ENCODE assay signal across 9 mouse cellular contexts in the genomic region with DNA sequence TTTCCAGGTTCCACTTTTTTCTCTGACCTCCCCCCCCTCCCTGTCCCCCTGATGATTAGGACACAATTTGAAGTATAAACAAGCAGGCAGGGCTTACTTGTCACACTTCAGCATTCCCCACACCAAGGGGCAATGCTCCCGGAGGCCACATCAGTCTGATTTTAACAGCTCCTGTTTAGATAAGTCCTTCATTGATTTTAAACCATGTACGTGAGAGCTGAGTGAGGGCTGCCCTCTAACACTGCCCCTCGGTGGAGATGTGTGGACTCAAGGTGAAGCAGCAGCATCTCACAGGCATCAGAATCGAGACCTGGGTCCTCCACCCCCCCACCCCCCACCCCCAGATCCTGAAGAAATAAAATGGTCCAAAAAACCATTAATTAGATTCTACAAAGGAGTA.
DNase-seq lines count a peak whose midpoint lies in the region; ATAC-seq and TF ChIP-seq lines count a peak whose summit lies in the region.
"Had no signal": no experiment of that assay in that cellular context is flagged by ENCODE, and none has a peak within 500 bp of the region (broad histone marks: within the 10 kb centered on the region; RNA-seq: fewer than 3 reads in every experiment).

No protein-coding gene starts in this region.

- peak overlapping the region; percentile 87 for H3K9ac ChIP-seq in forebrain, embryonic 14.5 days (ENCODE audit: low read length)
- H3K9ac ChIP-seq in liver, embryonic 15.5 days: no peak overlapping the region

- ATAC-seq in forebrain, embryonic 14.5 days: no peak
- ATAC-seq in liver, embryonic 15.5 days (ENCODE audit: insufficient read depth): no peak

- DNase-seq in embryo, embryonic 10 days (ENCODE audit: low spot score): peak; percentile 32
- DNase-seq in embryo, embryonic 9.5 days (ENCODE audit: extremely low spot score): no peak
- DNase-seq in forebrain, embryonic 14.5 days (ENCODE audit: low spot score): no peak
- DNase-seq in frontal cortex, postnatal 10 days (ENCODE audit: low spot score in 2 of 2): no peak
- no peak for DNase-seq in frontal cortex, postnatal 36 days (ENCODE audit: low spot score in 2 of 2)
- no peak for DNase-seq in left cerebral cortex, postnatal 25 days (ENCODE audit: low spot score in 2 of 2)

- H3K9me3 ChIP-seq in E14TG2a.4 (ENCODE audit: low read length): no peaks in the 10 kb centered on the region
- H3K9me3 ChIP-seq in forebrain, embryonic 14.5 days (replicated peaks; ENCODE audit: control insufficient read depth, low read length): no peaks in the 10 kb centered on the region
- H3K9me3 ChIP-seq in liver, embryonic 15.5 days (replicated peaks): no peaks in the 10 kb centered on the region
- H3K9me3 ChIP-seq: megakaryocyte, embryonic 14.5 days had no signal

- peak overlapping the region; percentile 50 for H3K4me3 ChIP-seq in E14TG2a.4 (replicated peaks; ENCODE audit: low read length)
- peak overlapping the region; percentile 64 for H3K4me3 ChIP-seq in forebrain, embryonic 14.5 days (ENCODE audit: low read depth, low read length)
- H3K4me3 ChIP-seq in liver, embryonic 15.5 days (replicated peaks): peak overlapping the region; percentile 51
- H3K4me3 ChIP-seq: megakaryocyte, embryonic 14.5 days had no signal

- TF ChIP-seq CTCF in E14TG2a.4 (conservative IDR thresholded peaks at IDR 0.05; ENCODE audit: low read length): no peak

- no peak overlapping the region for H3K27ac ChIP-seq in forebrain, embryonic 14.5 days (ENCODE audit: low read depth, low read length)
- H3K27ac ChIP-seq in liver, embryonic 15.5 days (replicated peaks): no peak overlapping the region; the same call in 1 of the 2 replicates

- peak overlapping the region; percentile 85 for H3K4me2 ChIP-seq in forebrain, embryonic 14.5 days (ENCODE audit: low read length)
- H3K4me2 ChIP-seq in liver, embryonic 15.5 days: peak overlapping the region; percentile 48

- intact Hi-C loops in left cerebral cortex, postnatal 25 days (cut with DNase I): loop anchor here (2.0 to 5.0 kb wide), 2 partner anchors 41 to 205 kb away; no protein-coding TSS in a partner anchor

- peaks cover 20% of the 10 kb centered on the region for H3K36me3 ChIP-seq in E14TG2a.4 (ENCODE audit: insufficient read depth, low read length)
- no peaks in the 10 kb centered on the region; the same call in 1 of the 2 replicates for H3K36me3 ChIP-seq in forebrain, embryonic 14.5 days (ENCODE audit: control insufficient read depth, insufficient read depth, low read length)
- H3K36me3 ChIP-seq in liver, embryonic 15.5 days (replicated peaks): no peaks in the 10 kb centered on the region

- no peaks in the 10 kb centered on the region for H3K27me3 ChIP-seq in E14TG2a.4 (ENCODE audit: insufficient read depth, low read length)
- H3K27me3 ChIP-seq in forebrain, embryonic 14.5 days (replicated peaks; ENCODE audit: control insufficient read depth, insufficient read depth, low read length): no peaks in the 10 kb centered on the region
- peaks cover 10% of the 10 kb centered on the region; the same call in 1 of the 2 replicates for H3K27me3 ChIP-seq in liver, embryonic 15.5 days

- 21% methylated on average over 4 of the region's 4 CpGs for WGBS in forebrain, embryonic 14.5 days
- WGBS in liver, embryonic 15.5 days (ENCODE audit: insufficient replicate concordance): 24% methylated on average over 4 of the region's 4 CpGs

- H3K4me1 ChIP-seq in E14TG2a.4 (replicated peaks; ENCODE audit: low read depth, low read length): peaks cover 72% of the 10 kb centered on the region
- H3K4me1 ChIP-seq in forebrain, embryonic 14.5 days (ENCODE audit: control insufficient read depth, insufficient read depth, low read length): peaks cover 28% of the 10 kb centered on the region
- peaks cover 10% of the 10 kb centered on the region for H3K4me1 ChIP-seq in liver, embryonic 15.5 days (replicated peaks)
